Mouse (Mus musculus): ENCODE measurements at regions not wholly inside any gene's neighbourhood (a gene's known extent, or its start where the extent isn't known, plus 50 kb on each side); places are given as distances from the start of the nearest gene placed in this dataset.

- Histone ChIP-seq H3K4me3 (ENCODE audit: low read depth, low read length) (no peak overlapping the region), H3K36me3 (ENCODE audit: control insufficient read depth, insufficient read depth, low read length) (no peaks in the 10 kb centered on the region), H3K27me3 (ENCODE audit: control insufficient read depth, insufficient read depth, low read length) (no peaks in the 10 kb centered on the region), H3K4me1 (ENCODE audit: control insufficient read depth, insufficient read depth, insufficient read length, low read length) (no peaks in the 10 kb centered on the region), H3K27ac (ENCODE audit: insufficient read depth, low read depth, low read length) (no peak overlapping the region)
- 83% methylated on average over 9 of the region's 9 CpGs for WGBS
- TF ChIP-seq CTCF (IDR thresholded peaks at IDR 0.05; ENCODE audit: extremely low read depth, insufficient read length, insufficient replicate concordance, low read depth, low read length): no peak
- TF ChIP-seq POLR2A (IDR thresholded peaks at IDR 0.05; ENCODE audit: low read depth, low read length): no peak
Measured at GRCm38 (mm10) chr17:63807590-63808228, 55.2 kb upstream of the Fer start.

- H3K27ac ChIP-seq (ENCODE audit: insufficient read depth, low read depth, low read length): no peak overlapping the region
- TF ChIP-seq CTCF (IDR thresholded peaks at IDR 0.05; ENCODE audit: extremely low read depth, insufficient read length, insufficient replicate concordance, low read depth, low read length) (no peak), POLR2A (IDR thresholded peaks at IDR 0.05; ENCODE audit: low read depth, low read length) (no peak)
- no peaks in the 10 kb centered on the region for H3K4me1 ChIP-seq (ENCODE audit: control insufficient read depth, insufficient read depth, insufficient read length, low read length)
- no peak overlapping the region for H3K4me3 ChIP-seq (ENCODE audit: low read depth, low read length)
- no peaks in the 10 kb centered on the region for H3K27me3 ChIP-seq (ENCODE audit: control insufficient read depth, insufficient read depth, low read length)
- 72% methylated on average over 6 of the region's 6 CpGs for whole genome bisulfite sequencing
- H3K36me3 ChIP-seq (ENCODE audit: control insufficient read depth, insufficient read depth, low read length): no peaks in the 10 kb centered on the region
Measured at GRCm38 (mm10) chr17:63808756-63809155, 54.1 kb upstream of the Fer start.

GRCm38 (mm10) chr17:63811246-63811785, 51.5 kb upstream of the Fer start:
- 28% methylated on average over 9 of the region's 9 CpGs for WGBS
- Histone ChIP-seq H3K4me3 (ENCODE audit: low read depth, low read length) (no peak overlapping the region), H3K36me3 (ENCODE audit: control insufficient read depth, insufficient read depth, low read length) (no peaks in the 10 kb centered on the region), H3K4me1 (ENCODE audit: control insufficient read depth, insufficient read depth, insufficient read length, low read length) (no peaks in the 10 kb centered on the region), H3K27ac (ENCODE audit: insufficient read depth, low read depth, low read length) (no peak overlapping the region), H3K27me3 (ENCODE audit: control insufficient read depth, insufficient read depth, low read length) (no peaks in the 10 kb centered on the region)
- no peak for TF ChIP-seq POLR2A (IDR thresholded peaks at IDR 0.05; ENCODE audit: low read depth, low read length)
- no peak for TF ChIP-seq CTCF (IDR thresholded peaks at IDR 0.05; ENCODE audit: extremely low read depth, insufficient read length, insufficient replicate concordance, low read depth, low read length)

GRCm38 (mm10) chr17:63812586-63812985, 50.3 kb upstream of the Fer start:
- no peak overlapping the region for H3K27ac ChIP-seq (ENCODE audit: insufficient read depth, low read depth, low read length)
- H3K4me1 ChIP-seq (ENCODE audit: control insufficient read depth, insufficient read depth, insufficient read length, low read length): no peaks in the 10 kb centered on the region
- no peak for TF ChIP-seq CTCF (IDR thresholded peaks at IDR 0.05; ENCODE audit: extremely low read depth, insufficient read length, insufficient replicate concordance, low read depth, low read length)
- no peak for TF ChIP-seq POLR2A (IDR thresholded peaks at IDR 0.05; ENCODE audit: low read depth, low read length)

More at GRCm38 (mm10) chr17:63812586-63812985, 50.3 kb upstream of the Fer start:
- Histone ChIP-seq H3K36me3 (ENCODE audit: control insufficient read depth, insufficient read depth, low read length) (no peaks in the 10 kb centered on the region), H3K27me3 (ENCODE audit: control insufficient read depth, insufficient read depth, low read length) (no peaks in the 10 kb centered on the region), H3K4me3 (ENCODE audit: low read depth, low read length) (no peak overlapping the region)
- WGBS: 78% methylated on average over 3 of the region's 3 CpGs
